Mouse (Mus musculus) erythroblast, embryonic 14.5 days (primary cell): ENCODE measurements around the gene Clip3.

ENCODE experiments used
- GATA1 ChIP-seq: IDR thresholded peaks from 2 replicates; pipeline ENCODE4 v1.6.1; 2012; ENCODE audit warnings: low read length, inconsistent platforms, mixed read lengths
- TAL1 ChIP-seq: IDR thresholded peaks from 3 replicates; pipeline ENCODE4 v1.6.1; 2012; ENCODE audit warnings: low read length, inconsistent platforms, mixed read lengths

- no peak for TF ChIP-seq GATA1
- no peak for TF ChIP-seq TAL1
Observed at GRCm38 (mm10) chr7:30314721-30315155, 23.2 kb downstream of the Clip3 start, which contains the start of gene Syne4.
